Mouse (Mus musculus) telencephalon, adult 2 months (tissue): ENCODE data around the gene Tdp2.

Experiments used
- DNase-seq: peaks from one replicate; pipeline ENCODE4 v3.0.0-alpha.2; 2011; ENCODE audit warnings: low read depth, low spot score

The Tdp2 gene

GRCm38 (mm10) chr13:24831353-24832130 is at the start of gene Tdp2, which contains the start of gene Acot13:
TSS of gene Tdp2 (plus strand) at chr13:24831679.
TSS of gene Acot13 (minus strand) at chr13:24831540.
- peak; percentile 94 for DNase-seq

GRCm38 (mm10) chr13:24781916-24782315 is 49.6 kb upstream of the Tdp2 start:
- no peak for DNase-seq

GRCm38 (mm10) chr13:24786014-24786490 is 45.4 kb upstream of the Tdp2 start:
- peak; percentile 52 for DNase-seq

DNA sequence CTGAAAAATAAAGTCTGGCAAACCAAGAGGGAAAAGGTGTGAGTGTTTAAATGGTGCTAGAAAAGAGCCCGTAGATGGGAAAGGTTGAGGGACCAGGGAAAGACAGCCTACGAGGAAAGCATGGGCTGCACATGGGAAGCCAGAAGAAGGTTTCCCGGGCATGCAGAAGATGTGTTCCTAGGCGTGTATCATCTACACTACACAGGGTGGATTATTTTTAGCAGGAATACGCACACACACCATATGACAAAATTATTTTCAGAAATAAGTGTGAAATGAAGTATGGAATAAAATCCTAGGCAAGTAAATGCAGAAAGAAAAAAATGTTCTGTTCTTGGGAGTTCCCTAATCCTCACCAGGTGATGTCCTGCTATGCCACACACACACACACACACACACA is 44.0 kb upstream of the Tdp2 start:
- peak; percentile 48 for DNase-seq

GRCm38 (mm10) chr13:24791349-24791748 is 40.1 kb upstream of the Tdp2 start:
- DNase-seq, result no peak

GRCm38 (mm10) chr13:24792411-24793045 is 39.0 kb upstream of the Tdp2 start:
- peak; percentile 55 for DNase-seq

DNA sequence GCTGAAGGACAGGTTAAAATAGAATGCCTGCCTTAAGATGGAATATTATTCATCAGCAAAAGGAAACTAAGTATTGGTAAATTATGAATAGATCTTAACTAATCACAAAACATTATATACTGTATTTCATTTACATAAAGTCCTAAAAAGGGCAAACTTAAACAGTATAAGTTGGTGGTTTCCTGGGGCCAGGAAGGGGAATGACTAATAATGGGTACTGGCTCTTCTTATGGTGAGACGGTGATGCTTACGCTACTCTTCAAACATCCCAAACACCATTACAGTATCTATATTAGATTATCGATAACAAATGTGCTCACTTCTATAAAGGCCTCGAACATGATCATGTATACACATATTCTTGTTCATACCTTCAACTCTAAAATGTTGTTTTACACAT is 32.8 kb upstream of the Tdp2 start:
- DNase-seq, result no peak

GRCm38 (mm10) chr13:24799378-24799777 is 32.1 kb upstream of the Tdp2 start:
- no peak for DNase-seq

GRCm38 (mm10) chr13:24799925-24800673 is 31.4 kb upstream of the Tdp2 start:
- peak; percentile 21 for DNase-seq

DNA sequence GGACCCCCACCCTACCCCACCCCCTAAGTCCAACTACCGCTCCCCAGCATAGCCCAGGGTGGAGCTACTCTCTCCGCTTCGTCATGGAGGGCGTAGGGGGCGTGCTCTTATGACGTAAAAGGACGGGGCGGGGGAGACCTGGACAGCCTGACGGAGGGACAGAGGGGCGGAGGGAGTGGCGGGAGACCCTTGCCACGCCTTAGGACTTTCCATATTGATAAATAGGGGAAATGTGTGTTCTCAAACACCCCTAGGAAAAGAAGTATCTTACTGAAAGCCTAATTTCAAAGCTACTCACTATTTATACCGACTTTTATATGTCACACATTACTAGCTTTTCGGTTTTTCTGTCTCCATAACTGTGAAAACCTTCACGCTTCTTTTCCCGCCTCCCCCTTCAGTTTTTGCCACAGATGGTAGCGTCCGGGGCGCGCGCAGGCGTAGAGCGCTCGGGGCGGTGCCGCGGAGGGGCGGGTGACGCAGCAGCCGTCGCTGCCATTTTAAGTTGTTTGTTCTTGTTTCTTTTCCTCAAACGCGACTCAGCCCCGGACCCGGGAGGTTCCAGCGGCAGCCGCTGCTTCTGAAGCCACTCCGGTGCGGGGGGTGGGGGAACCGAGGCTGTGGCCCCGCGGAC is 30.7 kb upstream of the Tdp2 start:
- peak; percentile 97 for DNase-seq

- DNase-seq, result no peak
Observed at GRCm38 (mm10) chr13:24801308-24801921, 30.1 kb upstream of the Tdp2 start, which contains the start of gene BC005537. TSS of gene BC005537 (plus strand) at chr13:24801657.

GRCm38 (mm10) chr13:24802131-24802691 is 29.3 kb upstream of the Tdp2 start:
- peak; percentile 18 for DNase-seq

- no peak for DNase-seq
Observed at GRCm38 (mm10) chr13:24803196-24803595, 28.3 kb upstream of the Tdp2 start.

- no peak for DNase-seq
Observed at GRCm38 (mm10) chr13:24806079-24806478, 25.4 kb upstream of the Tdp2 start.

DNA sequence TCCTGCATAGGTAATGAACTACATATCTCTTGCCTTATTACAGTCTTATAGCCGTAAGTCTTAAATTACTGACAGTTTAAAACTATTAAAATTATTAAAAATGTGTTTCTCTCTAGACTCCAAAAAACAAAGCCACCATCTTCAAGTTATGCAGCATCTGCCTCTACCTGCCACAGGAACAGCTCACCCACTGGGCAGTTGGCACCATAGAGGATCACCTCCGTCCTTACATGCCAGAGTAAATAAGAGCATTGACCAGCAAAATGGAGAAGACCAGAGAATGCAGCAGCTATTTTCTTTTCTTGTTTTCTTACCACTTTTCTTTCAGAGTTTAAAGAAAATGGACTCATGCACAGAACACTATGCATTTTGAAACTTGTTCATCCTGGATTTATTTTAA is 19.0 kb upstream of the Tdp2 start:
- no peak for DNase-seq

GRCm38 (mm10) chr13:24814616-24815015 is 16.9 kb upstream of the Tdp2 start:
- no peak for DNase-seq

GRCm38 (mm10) chr13:24816125-24817092 is 15.1 kb upstream of the Tdp2 start:
- DNase-seq, result no peak

GRCm38 (mm10) chr13:24819931-24820330 is 11.5 kb upstream of the Tdp2 start:
- no peak for DNase-seq

DNA sequence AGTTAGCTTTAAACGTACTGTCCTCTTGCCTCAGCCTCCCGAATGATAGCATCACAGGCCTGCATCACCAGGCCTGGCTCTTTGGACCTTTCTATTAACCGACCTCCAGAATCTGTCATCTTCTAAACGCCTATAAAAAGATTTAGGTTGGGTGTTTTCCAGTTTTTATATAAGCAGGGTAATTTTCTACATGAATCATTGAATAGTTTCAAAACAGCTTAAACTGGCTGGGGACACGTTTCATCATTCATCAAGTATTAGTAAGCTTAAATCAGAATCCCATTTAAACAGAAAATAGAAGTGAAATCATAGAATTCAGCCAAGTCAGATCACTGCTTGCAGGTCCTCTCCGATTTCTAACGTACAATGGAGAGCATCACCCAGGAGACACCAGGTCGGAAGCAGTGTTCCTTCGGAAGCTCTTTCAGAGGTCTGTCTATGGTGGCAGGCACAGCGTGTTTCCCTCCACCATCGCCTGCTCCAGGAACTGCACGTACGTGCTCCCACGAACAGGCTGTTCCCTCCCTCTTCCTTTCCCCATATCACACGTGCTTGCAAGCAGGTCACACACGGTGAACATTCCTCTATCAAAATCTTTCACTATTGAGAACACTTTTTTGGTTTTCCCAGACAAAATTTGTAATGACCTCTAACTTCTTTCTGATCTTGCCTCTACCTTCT is 8.7 kb upstream of the Tdp2 start:
- DNase-seq, result peak; percentile 40
